Mouse (Mus musculus) embryo, embryonic 11 days (tissue): ENCODE measurements around the gene Trappc12.
"Not testable (repeated sequence)": the region's sequence is repeated elsewhere in the genome, so short reads cannot be mapped to it uniquely, and the experiment has no call there.

ENCODE experiments used
- DNase-seq: peaks from one replicate; pipeline ENCODE4 v3.0.0-alpha.2; 2015

The Trappc12 gene

GRCm38 (mm10) chr12:28750021-28750633 lies at the start of gene Trappc12:
TSS of gene Trappc12 (minus strand) at chr12:28750472.
- DNase-seq: peak; percentile 98

DNA sequence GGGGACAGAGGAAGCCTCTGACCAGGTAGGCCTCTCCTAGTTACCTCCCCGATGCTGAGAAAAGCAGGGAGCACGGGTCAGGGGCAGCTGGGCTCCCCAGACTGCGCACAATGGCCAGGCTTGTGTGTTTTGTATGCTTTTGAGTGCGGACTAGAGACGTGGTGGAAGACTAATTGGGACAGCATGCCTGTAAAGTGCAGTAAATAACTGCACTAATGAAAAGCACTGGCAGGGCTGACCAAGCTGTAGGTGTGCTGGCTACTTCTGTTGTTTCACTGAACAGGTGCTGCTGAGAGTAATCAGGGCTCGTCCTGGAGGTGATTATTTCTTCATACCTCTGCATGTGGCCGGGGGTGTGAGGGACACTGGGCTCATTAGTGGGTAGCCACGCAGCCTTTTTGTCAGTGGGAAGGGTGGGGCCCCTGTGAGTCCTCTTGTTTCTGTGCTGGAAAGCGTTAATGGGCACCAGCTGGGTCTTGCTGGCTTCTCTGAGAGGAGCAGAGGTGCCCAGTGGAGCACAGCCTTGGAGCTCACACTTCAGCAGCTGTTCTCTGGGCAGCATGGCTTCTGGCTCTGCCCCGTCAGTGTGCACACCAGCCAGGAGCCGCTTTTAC lies 49.6 kb upstream of the Trappc12 start:
- peak; percentile 45 for DNase-seq

GRCm38 (mm10) chr12:28796881-28797420 lies 46.7 kb upstream of the Trappc12 start:
- no peak for DNase-seq

GRCm38 (mm10) chr12:28795041-28795440 lies 44.8 kb upstream of the Trappc12 start:
- no peak for DNase-seq

DNA sequence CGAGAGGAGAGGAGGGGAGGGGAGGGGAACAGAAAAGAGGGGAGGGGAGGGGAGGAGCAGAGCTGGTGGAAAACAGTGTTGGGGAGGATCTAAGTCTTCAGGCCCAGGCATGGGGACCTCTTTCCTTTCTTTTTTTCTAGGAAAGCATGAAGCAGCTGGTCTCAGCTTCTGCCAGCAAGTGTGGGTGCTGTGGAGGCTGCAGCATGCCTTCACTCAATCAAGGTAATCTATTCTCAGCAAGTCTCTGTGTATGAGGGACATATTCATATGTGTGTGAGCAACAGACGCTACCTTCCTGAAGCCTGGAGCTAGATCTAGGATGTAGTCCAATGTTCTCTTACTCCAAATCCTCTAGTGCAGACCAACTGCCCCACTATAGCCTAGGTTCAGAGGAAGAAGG lies 43.4 kb upstream of the Trappc12 start:
- DNase-seq: no peak

DNA sequence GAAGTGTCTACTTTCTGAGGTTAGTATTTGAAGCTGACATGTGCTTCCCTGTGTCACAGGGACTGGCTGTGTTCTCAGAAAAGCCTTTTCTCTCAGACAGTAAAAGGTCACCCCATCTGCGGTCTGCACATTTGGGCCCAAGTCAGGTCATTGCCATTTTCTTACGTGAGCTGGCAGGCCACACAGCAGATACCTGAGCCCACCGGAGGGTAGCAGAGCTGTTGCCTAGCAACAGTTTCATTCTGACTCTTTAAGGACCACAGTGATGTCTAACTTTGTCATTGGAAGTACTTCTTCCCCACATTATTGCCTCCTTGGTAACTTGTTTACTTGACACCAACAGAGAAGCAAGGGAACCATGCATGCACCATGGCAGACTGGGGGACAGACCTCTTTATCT lies 42.3 kb upstream of the Trappc12 start:
- no peak for DNase-seq

DNA sequence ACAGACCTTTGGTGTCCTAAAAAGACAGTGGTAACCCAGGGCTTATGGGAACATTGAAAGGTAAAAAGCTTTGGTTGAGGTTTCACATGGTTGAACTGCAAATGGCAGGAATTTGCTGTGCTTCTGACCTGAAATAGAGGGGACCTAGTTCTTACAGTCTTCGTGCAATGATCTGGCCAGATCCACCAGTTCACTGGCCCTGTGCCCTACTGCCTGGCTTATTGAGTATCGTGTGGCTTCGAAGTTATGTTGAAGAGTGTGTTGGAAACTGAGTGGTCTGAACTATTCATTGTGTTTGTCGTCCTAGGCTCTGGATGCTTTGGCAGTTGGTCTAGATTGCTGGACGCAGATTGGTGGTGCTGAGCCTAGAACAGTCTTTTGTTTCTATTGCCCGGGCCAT lies 36.0 kb upstream of the Trappc12 start:
- DNase-seq: no peak

- DNase-seq: peak; percentile 56
These were observed 35.0 kb upstream of the Trappc12 start for GRCm38 (mm10) chr12:28785299-28785698.

DNA sequence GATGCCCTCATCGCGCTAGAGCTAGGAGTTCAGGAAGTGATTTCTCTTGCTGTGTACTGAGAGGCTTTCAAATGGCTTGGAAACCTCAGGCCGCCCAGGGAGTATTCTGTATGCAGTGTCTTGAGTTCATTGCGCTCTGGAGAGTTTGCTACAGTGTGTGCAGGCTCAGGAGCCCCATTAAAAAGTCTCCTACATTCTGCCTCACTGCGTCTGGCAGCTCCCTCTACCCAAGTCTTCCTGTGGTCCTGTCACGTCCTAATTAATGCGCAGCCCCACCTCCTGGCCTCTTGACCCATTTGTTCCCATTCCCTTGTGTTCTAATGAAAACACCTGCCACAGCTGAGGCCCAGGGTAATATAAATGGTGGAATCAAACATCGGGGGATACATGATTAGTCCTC lies 34.6 kb upstream of the Trappc12 start:
- DNase-seq: peak; percentile 46

DNA sequence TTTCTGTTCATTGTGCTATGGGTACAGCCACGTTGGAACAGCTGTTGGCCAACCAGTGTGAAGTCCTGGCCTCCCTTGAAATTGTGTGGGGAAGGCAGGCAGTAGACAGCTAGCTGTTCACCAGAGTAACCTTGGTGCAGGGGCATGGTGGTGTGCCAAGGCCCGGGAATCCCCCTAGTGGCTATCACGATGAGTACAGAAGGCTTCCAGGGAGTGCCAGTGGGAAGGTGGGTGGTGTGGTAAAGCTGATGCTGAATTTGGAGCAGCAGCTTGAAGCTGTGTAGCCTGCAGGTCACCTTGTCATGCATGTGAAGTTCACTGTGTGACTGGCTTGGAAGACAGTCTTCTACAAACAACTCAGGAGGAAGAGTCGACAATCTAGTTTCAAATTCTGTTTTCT lies 34.1 kb upstream of the Trappc12 start:
- peak; percentile 35 for DNase-seq

GRCm38 (mm10) chr12:28782637-28783036 lies 32.4 kb upstream of the Trappc12 start:
- DNase-seq: no peak

DNA sequence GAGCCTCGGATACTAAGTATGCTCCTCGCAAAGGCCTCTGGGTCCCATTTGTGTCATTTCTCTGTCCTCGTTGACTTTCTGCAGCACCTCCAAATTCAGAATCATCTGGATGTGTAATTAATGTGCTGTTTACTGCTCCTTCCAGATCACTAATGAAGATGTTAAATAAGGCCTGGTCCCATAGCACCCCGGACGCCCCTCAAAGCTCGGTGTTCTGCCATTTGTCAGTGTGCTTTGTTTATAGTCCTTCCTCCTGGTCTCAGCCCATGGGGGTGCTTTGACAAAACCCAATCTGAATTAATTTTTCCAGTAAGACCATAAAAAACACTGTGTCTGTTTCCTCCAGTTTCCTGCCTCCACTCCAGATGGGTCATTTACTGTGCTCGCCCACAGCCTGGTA lies 29.9 kb upstream of the Trappc12 start:
- DNase-seq: no peak

DNA sequence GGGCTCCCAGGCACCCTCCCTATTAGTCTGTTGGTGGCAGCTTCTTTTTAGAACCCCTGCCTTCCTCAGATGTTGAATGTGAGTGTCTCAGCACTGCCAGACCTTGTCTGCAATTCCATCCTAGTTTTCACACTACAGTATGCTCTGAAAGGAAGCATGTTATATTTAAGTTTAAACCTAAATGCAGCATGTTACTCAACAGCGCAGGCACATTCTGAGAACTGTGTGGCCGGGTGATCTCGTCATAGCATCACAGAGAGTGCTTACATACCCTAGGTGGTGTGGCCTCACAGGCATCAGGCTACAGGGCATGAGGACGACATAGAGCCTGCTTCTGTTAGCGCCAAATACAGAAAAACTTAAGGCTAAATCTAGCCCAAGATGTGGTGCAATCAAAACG lies 25.4 kb upstream of the Trappc12 start:
- no peak for DNase-seq

DNA sequence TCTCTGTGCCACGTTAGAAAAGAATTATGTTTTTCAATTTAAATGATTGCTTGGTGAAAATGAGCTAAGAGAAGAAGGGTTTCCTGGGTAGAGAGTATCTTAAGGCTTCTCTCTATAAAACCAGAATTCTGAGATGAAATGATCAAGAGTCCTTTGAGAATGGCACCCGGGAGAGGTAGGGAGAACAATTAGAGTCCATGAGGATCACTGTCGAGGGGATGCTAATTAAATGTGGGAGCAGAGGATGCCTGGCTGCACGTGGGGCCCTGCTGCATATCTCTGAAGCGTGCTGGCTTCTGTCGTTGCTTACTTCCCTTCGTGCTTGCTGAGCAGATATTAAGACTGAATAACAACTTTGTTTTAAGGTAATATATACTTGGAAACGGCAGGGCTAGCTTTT lies 24.8 kb upstream of the Trappc12 start:
- no peak for DNase-seq

DNA sequence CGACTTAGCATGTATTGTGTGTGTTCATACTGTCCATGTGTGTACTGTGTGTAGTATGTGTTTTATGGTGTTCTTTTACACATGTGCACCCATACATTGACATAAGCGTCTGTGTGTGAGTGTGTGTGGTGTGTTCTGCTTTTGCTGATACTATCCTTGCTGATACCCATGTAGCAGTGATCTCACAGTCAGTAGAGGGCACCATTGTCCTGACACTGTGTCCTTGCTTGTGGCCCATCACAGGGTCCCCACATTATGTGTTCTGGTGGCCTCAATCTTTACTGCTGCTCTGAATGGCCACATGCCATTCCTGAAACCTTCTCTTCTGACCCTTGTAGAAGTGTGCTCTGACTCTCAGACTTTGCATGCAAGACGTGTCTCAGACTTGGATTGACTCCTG lies 23.5 kb upstream of the Trappc12 start:
- peak; percentile 50 for DNase-seq

DNA sequence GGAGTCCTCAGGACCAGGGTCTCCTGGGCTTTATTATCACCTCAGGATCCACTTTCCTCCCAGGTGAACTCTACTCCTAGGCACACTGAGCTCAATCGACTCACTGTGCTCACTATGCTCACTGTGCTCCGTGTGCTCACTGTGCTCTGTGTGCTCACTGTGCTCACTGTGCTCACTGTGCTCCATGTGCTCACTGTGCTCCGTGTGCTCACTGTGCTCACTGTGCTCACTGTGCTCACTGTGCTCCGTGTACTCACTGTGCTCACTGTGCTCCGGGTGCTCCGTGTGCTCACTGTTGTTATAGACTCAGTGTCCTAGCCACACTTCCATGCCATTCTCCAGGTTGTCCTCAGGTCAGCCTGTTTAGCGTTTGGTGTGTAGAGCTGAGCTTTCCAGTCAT lies 19.7 kb upstream of the Trappc12 start:
- DNase-seq: no peak

GRCm38 (mm10) chr12:28756019-28756418 lies 5.7 kb upstream of the Trappc12 start:
- no peak for DNase-seq

DNA sequence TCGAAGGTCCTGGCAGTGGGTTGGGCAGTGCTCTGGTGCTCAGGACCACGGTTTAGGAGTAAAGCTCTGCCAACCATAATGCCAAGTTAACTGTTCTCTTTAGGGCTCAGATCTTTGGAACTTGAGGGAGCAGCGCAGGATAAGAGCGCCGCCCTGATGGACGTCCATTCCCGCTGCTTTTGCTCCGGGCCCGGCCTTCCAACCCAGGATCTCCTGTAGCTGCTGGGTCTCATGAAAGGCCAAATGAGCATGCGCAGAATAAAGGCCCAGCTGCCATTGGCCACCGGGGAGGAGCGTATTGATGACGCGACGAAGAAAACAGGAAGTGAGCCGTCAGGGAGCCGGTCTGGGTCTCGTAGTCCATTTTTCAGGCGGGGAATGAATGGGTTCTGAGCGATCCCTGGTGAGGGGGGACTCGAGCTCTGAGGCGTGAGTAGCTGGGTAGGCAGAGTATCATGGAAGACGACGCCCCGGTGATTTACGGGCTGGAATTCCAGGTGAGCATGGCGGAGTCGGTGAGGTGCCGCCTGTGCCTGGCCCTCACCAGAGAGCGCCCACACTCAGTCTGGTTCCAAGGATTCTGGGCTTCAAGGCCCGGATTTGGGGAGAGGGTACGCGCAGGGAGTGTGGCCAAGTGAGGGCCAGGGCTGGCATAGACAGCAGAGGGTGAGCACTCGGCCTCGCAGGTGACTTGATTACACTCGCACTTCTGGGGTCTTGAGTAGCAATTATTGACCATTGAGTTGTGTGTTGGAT lies 1.4 kb upstream of the Trappc12 start, which contains the start of gene Eipr1:
Gene Eipr1, plus strand, starts transcription at position 296 of the 756 bp plus-strand sequence.
- DNase-seq: peak; percentile 95

DNA sequence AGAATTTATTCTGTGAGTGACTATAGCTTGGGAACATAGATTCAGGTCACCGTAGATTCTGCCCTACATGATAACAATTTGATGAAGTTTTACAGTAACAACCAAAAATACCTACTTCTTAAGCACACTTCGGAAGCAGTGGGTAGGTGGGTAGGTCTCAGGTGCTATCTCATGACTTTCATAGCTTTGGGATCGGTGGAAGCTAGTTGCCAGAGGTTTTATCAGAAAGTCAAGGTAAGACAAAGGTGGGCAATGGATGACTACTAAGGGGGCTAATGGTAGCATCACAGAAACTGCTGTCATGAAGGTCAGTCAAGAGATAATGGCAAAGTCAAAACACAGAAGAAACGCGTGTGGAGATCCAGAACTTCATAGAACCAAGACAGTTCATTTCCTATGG lies 604 bp upstream of the Trappc12 start:
- DNase-seq: no peak

- DNase-seq: no peak
These were observed 6.9 kb downstream of the Trappc12 start for GRCm38 (mm10) chr12:28743328-28743727.

DNA sequence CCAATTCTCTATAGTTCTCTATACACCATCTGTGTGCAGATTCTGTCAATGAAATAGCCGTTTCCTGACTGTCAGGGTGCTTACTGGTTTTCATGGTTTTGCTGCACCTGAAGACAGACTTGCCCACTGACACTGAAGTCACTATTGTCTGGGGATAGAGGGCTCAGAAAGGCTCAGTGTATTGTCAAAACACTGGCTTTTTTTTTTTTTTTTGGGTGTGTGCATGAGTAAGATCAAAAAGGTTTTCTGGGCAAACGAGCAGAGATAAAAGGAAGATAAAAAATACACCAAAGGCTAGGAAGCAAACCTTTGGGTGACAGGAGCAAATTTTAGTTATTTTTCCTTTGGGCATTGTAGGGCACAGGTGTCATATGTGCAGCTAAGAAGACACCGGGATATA lies 15.0 kb downstream of the Trappc12 start:
- DNase-seq: no peak

DNA sequence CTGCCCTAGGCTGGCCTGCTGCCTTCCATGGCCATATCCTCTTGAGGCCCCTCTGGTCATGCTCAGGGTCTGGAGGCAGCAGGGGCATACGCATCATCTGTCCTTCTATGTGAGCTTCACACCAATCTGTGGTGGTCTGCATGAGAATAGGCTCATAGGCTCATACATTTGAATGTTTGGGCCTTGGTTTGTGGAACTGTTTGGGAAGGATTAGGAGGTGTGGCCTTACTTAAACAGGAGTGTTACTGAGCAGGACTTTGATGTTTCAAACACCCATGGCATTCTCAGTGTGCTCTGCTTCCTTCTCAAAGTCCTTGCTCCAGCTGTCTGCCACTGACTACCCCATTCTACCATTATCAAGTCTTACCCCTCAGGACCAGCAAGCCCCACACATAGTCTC lies 16.0 kb downstream of the Trappc12 start:
- no peak for DNase-seq

GRCm38 (mm10) chr12:28733520-28734245 lies 16.6 kb downstream of the Trappc12 start:
- DNase-seq: not testable (repeated sequence)
